Mouse (Mus musculus) embryonic facial prominence, embryonic 11.5 days (tissue): ENCODE results near the gene Cdh12. TPM values are rescaled to one million over a fixed set of nuclear protein-coding genes. Genes with fewer than 3 reads are reported as not detected.
"Not testable (repeated sequence)": the region's sequence is repeated elsewhere in the genome, so short reads cannot be mapped to it uniquely, and the experiment has no call there.

ENCODE experiments used
- ATAC-seq: fragments of 200-750 bp; cut with Nextera tagmentation; replicated peaks from 2 replicates; pipeline ENCODE4 v1.8.0; 2017; ENCODE audit warnings: low read depth; ENCODE audit not compliant: insufficient number of reproducible peaks, low FRiP score, low TSS enrichment
- DNase-seq: peaks from one replicate; pipeline ENCODE4 v3.0.0-alpha.2; 2015; ENCODE audit warnings: low spot score
- H3K27ac ChIP-seq: fragments of 300-500 bp; sonication (generic); replicated peaks from 2 replicates; pipeline ENCODE4 v1.5.1; 2014; ENCODE audit warnings: mild to moderate bottlenecking, low read depth, low read length, control low read depth
- H3K27me3 ChIP-seq: fragments of 300-500 bp; sonication (generic); 2 replicates; pipeline ENCODE4 v1.6.1; 2014; ENCODE audit warnings: mild to moderate bottlenecking, low read length, moderate library complexity, mixed read lengths; ENCODE audit not compliant: control insufficient read depth, insufficient read depth
- H3K36me3 ChIP-seq: fragments of 300-500 bp; sonication (generic); replicated peaks from 2 replicates; pipeline ENCODE4 v1.6.1; 2014; ENCODE audit warnings: low read depth, mild to moderate bottlenecking, low read length, moderate library complexity, mixed read lengths; ENCODE audit not compliant: control insufficient read depth, insufficient read depth
- H3K4me1 ChIP-seq: fragments of 300-500 bp; sonication (generic); 2 replicates; pipeline ENCODE4 v1.6.1; 2014; ENCODE audit warnings: low read length, mixed read lengths; ENCODE audit not compliant: control insufficient read depth, insufficient read depth
- H3K4me2 ChIP-seq: fragments of 300-500 bp; sonication (generic); 2 replicates; pipeline ENCODE4 v1.6.1; 2014; ENCODE audit warnings: low read depth, mild to moderate bottlenecking, control low read depth, low read length, moderate library complexity
- H3K4me3 ChIP-seq: fragments of 300-500 bp; sonication (generic); 2 replicates; pipeline ENCODE4 v1.5.1; 2014; ENCODE audit warnings: low read depth, low read length, control low read depth
- H3K9ac ChIP-seq: fragments of 300-500 bp; sonication (generic); replicated peaks from 2 replicates; pipeline ENCODE4 v1.6.1; 2014; ENCODE audit warnings: mild to moderate bottlenecking, control low read depth, low read length
- H3K9me3 ChIP-seq: fragments of 300-500 bp; sonication (generic); replicated peaks from 2 replicates; pipeline ENCODE4 v1.6.1; 2016; ENCODE audit warnings: mild to moderate bottlenecking, low read length, inconsistent platforms, mixed read lengths; ENCODE audit not compliant: control insufficient read depth
- WGBS: fragments of 180-500 bp; shearing (Covaris S2); extraction: QIAGEN DNeasy Blood & Tissue Kit; methylation state at CpG from one replicate; pipeline ENCODE4 v1.1.7; 2014; 5-methylcytosine and 5-hydroxymethylcytosine counted together
- polyA plus RNA-seq: library from polyadenylated mRNA; unstranded; fragments of >200 nt; fragmentation: Nextera tagmentation; extraction: Ambion mirVana; gene quantifications from 2 replicates; pipeline ENCODE4 v1.2.1, GENCODE M21; 2014

Cdh12 gene
- polyA plus RNA-seq, 1 experiment from 2014 or later: 0.25 TPM

GRCm38 (mm10) chr15:20550979-20551378 lies 101.9 kb downstream of the Cdh12 start:
- Histone ChIP-seq H3K4me2 (no peak overlapping the region), H3K9ac (no peak overlapping the region), H3K4me1 (no peaks in the 10 kb centered on the region), H3K9me3 (no peaks in the 10 kb centered on the region), H3K27ac (no peak overlapping the region), H3K4me3 (no peak overlapping the region), H3K27me3 (no peaks in the 10 kb centered on the region), H3K36me3 (no peaks in the 10 kb centered on the region)
- 90% methylated on average over 4 of the region's 4 CpGs for WGBS
- ATAC-seq (no peak), DNase-seq (no peak)

- H3K36me3 ChIP-seq: no peaks in the 10 kb centered on the region
- ATAC-seq: no peak
- no peaks in the 10 kb centered on the region for H3K27me3 ChIP-seq
- no peak overlapping the region for H3K4me3 ChIP-seq
- WGBS: 82% methylated on average over 4 of the region's 4 CpGs
- no peak overlapping the region for H3K27ac ChIP-seq
- no peaks in the 10 kb centered on the region for H3K4me1 ChIP-seq
- H3K9ac ChIP-seq: no peak overlapping the region
- H3K9me3 ChIP-seq: no peaks in the 10 kb centered on the region
- no peak overlapping the region for H3K4me2 ChIP-seq
- no peak for DNase-seq
Observed at GRCm38 (mm10) chr15:20571012-20571411, 121.9 kb downstream of the Cdh12 start.

GRCm38 (mm10) chr15:20582567-20583075 lies 133.6 kb downstream of the Cdh12 start:
- ATAC-seq: no peak
- H3K9ac ChIP-seq: no peak overlapping the region
- WGBS: 63% methylated on average over 5 of the region's 5 CpGs

GRCm38 (mm10) chr15:20591599-20591998 lies 142.5 kb downstream of the Cdh12 start:
- no peak overlapping the region for H3K4me2 ChIP-seq
- no peak overlapping the region for H3K9ac ChIP-seq
- no peaks in the 10 kb centered on the region for H3K36me3 ChIP-seq
- no peak overlapping the region for H3K27ac ChIP-seq
- H3K9me3 ChIP-seq: no peaks in the 10 kb centered on the region
- H3K27me3 ChIP-seq: no peaks in the 10 kb centered on the region
- DNase-seq (no peak), ATAC-seq (no peak)
- 83% methylated on average over 5 of the region's 5 CpGs for WGBS
- H3K4me3 ChIP-seq: no peak overlapping the region
- H3K4me1 ChIP-seq: no peaks in the 10 kb centered on the region

More at GRCm38 (mm10) chr15:20582567-20583075, 133.6 kb downstream of the Cdh12 start:
- H3K27ac ChIP-seq: no peak overlapping the region
- no peaks in the 10 kb centered on the region for H3K27me3 ChIP-seq
- H3K36me3 ChIP-seq: no peaks in the 10 kb centered on the region
- no peak overlapping the region for H3K4me2 ChIP-seq
- no peak overlapping the region for H3K4me3 ChIP-seq
- H3K4me1 ChIP-seq: no peaks in the 10 kb centered on the region
- DNase-seq: no peak
- no peaks in the 10 kb centered on the region for H3K9me3 ChIP-seq

GRCm38 (mm10) chr15:20605751-20606150 lies 156.7 kb downstream of the Cdh12 start:
- DNase-seq, ATAC-seq, H3K9me3 ChIP-seq, H3K4me3 ChIP-seq, H3K27ac ChIP-seq, H3K4me1 ChIP-seq, H3K27me3 ChIP-seq, H3K36me3 ChIP-seq, H3K4me2 ChIP-seq, H3K9ac ChIP-seq: not testable (repeated sequence)
- WGBS: 77% methylated on average over 3 of the region's 3 CpGs

GRCm38 (mm10) chr15:20634593-20634992 lies 185.5 kb downstream of the Cdh12 start:
- H3K27ac ChIP-seq: no peak overlapping the region
- DNase-seq (no peak), ATAC-seq (no peak)
- no peak overlapping the region for H3K4me3 ChIP-seq
- no peak overlapping the region for H3K9ac ChIP-seq
- no peak overlapping the region for H3K4me2 ChIP-seq
- H3K27me3 ChIP-seq: no peaks in the 10 kb centered on the region
- no peaks in the 10 kb centered on the region for H3K9me3 ChIP-seq
- H3K4me1 ChIP-seq: no peaks in the 10 kb centered on the region
- WGBS: 74% methylated on average over 2 of the region's 2 CpGs
- no peaks in the 10 kb centered on the region for H3K36me3 ChIP-seq

- no peak for DNase-seq
- ATAC-seq: no peak
- Histone ChIP-seq H3K9me3 (no peaks in the 10 kb centered on the region), H3K4me3 (no peak overlapping the region), H3K27me3 (no peaks in the 10 kb centered on the region), H3K27ac (no peak overlapping the region), H3K4me1 (no peaks in the 10 kb centered on the region), H3K36me3 (no peaks in the 10 kb centered on the region), H3K9ac (no peak overlapping the region), H3K4me2 (no peak overlapping the region)
- WGBS: 82% methylated on average over 2 of the region's 2 CpGs
Observed at GRCm38 (mm10) chr15:20639155-20639554, 190.1 kb downstream of the Cdh12 start.

GRCm38 (mm10) chr15:20642905-20643414 lies 193.9 kb downstream of the Cdh12 start:
- DNase-seq: no peak
- H3K27me3 ChIP-seq: no peaks in the 10 kb centered on the region
- H3K4me3 ChIP-seq: no peak overlapping the region
- no peak for ATAC-seq
- H3K4me2 ChIP-seq: no peak overlapping the region
- no peaks in the 10 kb centered on the region for H3K4me1 ChIP-seq
- no peak overlapping the region for H3K9ac ChIP-seq
- WGBS: 82% methylated on average over 3 of the region's 3 CpGs
- no peak overlapping the region for H3K27ac ChIP-seq
- no peaks in the 10 kb centered on the region for H3K36me3 ChIP-seq
- H3K9me3 ChIP-seq: no peaks in the 10 kb centered on the region
